Mouse (Mus musculus) left cerebral cortex, adult 2 months (tissue): ENCODE measurements at regions not wholly inside any gene's neighbourhood (a gene's known extent, or its start where the extent isn't known, plus 50 kb on each side); places are given as distances from the start of the nearest gene placed in this dataset.

Experiments used
- DNase-seq, 2 experiments: peaks; one replicate each; pipeline ENCODE4 v3.0.0; 2021 to 2022; ENCODE audit warnings: low spot score in 2 of 2, mixed read lengths in 1 of 2; ENCODE audit errors: extremely low spot score in 1 of 2
- H3K27ac ChIP-seq: fragments of 200-600 bp; 2 replicates; pipeline ENCODE4 v1.8.1; 2022
- H3K4me3 ChIP-seq: fragments of 200-600 bp; 2 replicates; pipeline ENCODE4 v1.8.1; 2022
- CTCF ChIP-seq: fragments of 200-600 bp; IDR thresholded peaks from 2 replicates; pipeline ENCODE4 v1.8.1; 2022; ENCODE audit warnings: antibody characterized with exemption, mild to moderate bottlenecking, moderate library complexity
- intact Hi-C: fragments of 180-260 bp; cut with DNase I; formaldehyde crosslinking; loops from one replicate; pipeline ENCODE4 v1.15.1; 2025

DNA sequence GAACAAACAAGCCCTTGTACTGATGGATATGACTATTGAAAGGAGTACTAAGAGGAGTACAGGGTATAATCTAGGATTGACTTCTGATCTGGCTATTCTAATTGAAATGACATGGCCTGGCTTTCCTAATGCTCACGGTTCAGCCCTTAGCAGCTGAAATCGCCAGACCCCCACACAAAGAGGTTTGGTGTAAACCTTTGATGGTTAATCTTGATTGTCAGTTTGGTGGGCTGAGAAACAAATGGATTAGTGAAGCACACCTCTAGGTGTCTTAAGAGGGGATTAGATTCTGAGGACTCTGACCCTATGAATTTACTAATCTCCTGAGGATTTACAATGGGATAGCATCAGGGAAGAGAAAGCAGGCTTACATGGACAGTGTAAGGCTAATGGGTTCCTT is 623.4 kb upstream of the Adamts9 start:
- H3K4me3 ChIP-seq: no peak overlapping the region
- intact Hi-C loops: no loop called here
- H3K27ac ChIP-seq: no peak overlapping the region
- no peak for TF ChIP-seq CTCF
- no peak for DNase-seq

DNA sequence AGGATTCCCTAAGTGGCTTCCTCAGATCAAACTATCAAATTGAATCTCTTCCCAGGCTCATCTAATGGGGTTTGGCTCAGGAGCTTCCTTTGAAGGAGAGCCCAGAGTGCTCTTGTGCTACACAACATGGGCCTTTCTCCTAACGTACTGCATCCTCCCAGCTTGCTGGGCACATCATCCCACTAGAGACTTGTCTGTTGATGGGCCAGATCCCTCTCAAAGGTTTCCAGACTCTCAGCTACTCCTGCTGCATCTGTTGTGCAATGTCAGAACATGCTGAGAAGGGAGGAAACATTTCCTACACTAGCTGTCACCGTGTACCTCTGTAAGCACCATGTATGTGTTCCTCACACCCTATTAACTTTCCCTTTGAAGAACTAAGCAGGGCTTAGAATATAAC is 605.0 kb upstream of the Adamts9 start:
- intact Hi-C loops: loop anchor here (10.0 kb wide), 1 partner anchor 604 kb away; the partner anchor contains the start of gene Adamts9
- TF ChIP-seq CTCF: no peak
- Histone ChIP-seq H3K27ac (no peak overlapping the region), H3K4me3 (no peak overlapping the region)
- no peak for DNase-seq

DNA sequence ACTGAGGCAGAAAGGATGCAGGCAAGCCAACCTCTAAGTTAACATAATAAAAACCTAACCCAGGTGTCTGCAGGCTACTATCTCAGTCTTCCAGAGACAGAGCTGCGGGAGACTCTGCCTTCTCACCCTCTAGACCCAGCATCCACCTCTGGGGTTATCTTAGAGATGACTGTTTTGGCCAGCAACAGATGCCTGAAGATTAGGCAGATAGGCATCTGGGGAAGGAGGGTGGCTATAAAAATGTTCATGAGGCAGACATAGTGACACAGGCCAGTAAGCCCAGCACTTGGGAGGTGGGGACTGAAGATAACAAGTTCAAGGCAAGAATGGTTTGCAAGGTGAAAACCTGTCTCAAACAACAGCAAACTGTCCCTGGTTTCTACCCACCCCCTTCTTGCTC is 601.0 kb upstream of the Adamts9 start:
- no peak for DNase-seq
- no peak for TF ChIP-seq CTCF
- intact Hi-C loops: loop anchor here (10.0 kb wide), 1 partner anchor 599 kb away; the partner anchor contains the start of gene Adamts9
- H3K4me3 ChIP-seq: no peak overlapping the region
- no peak overlapping the region for H3K27ac ChIP-seq

DNA sequence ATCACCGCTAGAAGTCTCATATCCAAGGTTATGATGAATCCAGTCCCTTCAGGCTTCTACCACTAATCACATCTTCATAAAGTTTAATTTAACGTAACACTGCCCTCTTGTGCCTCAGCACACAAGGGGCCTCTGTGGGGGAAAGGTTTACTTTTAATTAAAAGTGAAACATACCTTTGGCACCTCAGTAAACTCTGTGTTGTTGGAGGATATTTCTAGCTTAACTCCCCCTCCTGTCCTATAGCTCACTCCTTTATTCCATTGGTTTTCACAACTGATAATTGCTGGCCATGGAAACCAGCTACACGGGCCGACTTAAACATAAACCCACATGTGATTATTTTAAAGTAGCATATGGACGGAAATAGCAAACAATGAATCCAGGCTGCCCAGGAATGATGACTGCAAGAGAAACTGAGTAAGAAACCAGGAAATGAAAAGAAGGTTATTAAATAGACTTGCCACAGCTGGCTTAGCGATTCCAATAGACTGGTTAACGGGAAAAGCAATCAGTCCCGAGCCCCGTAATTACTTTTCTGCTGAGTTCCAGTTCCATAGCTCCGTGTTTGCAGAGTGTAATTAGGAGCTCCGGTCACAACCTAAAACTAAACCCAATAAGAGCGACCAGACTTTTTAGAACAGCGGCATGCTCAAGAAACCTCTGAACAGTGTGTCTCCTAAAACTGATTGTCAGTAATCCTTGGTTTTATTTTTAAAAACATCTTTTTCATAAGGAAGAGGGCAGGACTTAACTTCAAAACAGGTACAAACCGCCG is 600.2 kb upstream of the Adamts9 start:
- intact Hi-C loops: loop anchor here (1.0 to 10.0 kb wide), 2 partner anchors 599 to 758 kb away; partner anchors contain the start of gene Adamts9
- Histone ChIP-seq H3K4me3 (0 out of 2 replicates have a peak overlapping the region, but pooled peaks have one; percentile 1), H3K27ac (no peak overlapping the region)
- TF ChIP-seq CTCF: peak; percentile 64
- DNase-seq: no peak

DNA sequence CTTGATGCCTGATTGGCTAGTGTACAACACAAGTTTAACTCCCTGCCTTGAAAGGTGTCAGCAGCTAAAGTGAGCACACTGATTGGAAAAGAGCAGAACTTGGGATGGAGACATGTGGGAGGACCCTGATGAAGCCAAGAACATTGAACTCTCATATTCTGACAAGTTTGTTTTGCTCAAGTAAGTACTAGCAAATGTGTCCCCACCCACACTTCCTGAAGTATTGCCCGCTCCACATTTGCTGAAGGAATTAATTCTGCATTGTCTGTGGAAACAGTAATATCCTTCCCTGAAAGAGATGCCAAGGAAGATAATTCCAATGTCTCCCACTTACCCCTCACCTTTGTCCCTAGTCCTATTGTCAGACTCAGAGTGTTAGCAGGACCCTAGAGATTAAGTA is 596.3 kb upstream of the Adamts9 start:
- intact Hi-C loops: no loop called here
- no peak for DNase-seq
- no peak for TF ChIP-seq CTCF

DNA sequence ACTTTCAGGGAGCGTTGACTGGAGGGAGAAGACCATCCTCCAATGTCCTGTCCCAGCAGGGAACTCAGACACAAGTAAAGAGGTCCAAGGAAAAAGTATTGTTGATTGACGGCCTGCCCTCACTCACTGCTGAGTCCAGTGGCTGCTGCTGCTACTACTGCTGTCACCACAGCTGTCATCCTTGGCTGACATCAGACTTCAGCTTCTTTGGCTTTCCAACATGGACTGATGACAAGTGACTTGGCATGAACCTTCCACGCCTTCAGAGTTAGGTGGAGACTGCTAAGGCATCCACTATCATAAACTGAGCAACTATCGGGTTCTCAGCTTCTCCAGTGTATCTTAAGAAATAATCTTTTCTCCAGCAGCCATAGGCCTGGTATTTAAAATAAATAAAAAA is 595.9 kb upstream of the Adamts9 start:
- TF ChIP-seq CTCF: no peak
- no peak overlapping the region for H3K27ac ChIP-seq
- intact Hi-C loops: no loop called here
- no peak for DNase-seq
- H3K4me3 ChIP-seq: no peak overlapping the region

More for the DNA sequence above, 596.3 kb upstream of the Adamts9 start:
- no peak overlapping the region for H3K4me3 ChIP-seq
- no peak overlapping the region for H3K27ac ChIP-seq

DNA sequence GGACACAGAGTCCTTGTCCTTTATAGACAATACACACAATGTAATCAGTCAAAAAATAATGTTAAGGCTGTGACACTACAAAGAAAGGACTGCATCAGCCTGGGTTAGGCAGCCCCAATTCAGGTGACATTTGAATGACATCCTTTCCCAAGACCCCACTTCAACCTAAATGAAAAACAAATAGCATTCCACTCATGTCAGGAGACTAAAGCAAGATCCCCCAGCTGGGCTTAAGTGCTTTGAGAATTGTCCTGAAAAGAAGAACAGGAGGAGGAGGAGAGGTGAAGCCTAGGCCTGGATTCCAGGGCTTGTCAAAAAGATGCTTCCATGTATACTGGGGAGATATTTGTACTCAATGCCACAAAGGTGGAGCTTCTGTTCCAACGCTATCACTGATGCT is 594.7 kb upstream of the Adamts9 start:
- no peak for DNase-seq
- TF ChIP-seq CTCF: no peak
- Histone ChIP-seq H3K4me3 (no peak overlapping the region), H3K27ac (no peak overlapping the region)
- intact Hi-C loops: no loop called here

DNA sequence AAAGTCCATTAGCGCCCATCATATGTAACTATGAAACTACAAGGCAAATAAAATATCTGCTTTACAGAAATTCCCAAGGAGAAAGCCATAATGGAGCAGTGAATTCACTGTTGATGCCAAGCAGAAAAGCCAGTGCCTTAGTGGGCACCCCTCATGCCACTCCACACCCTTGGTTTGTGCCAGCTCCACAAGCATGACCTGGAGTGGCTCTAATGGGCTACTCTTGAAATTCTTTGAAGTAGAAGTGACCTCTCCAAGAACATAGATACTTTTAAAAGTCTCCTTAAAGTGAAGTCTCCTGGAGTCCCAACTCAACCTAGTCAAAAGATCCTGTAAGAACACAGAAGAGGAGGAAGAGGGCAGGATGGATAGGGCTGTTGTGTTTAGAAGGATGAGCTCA is 593.8 kb upstream of the Adamts9 start:
- intact Hi-C loops: no loop called here
- Histone ChIP-seq H3K4me3 (no peak overlapping the region), H3K27ac (no peak overlapping the region)
- no peak for DNase-seq
- no peak for TF ChIP-seq CTCF

DNA sequence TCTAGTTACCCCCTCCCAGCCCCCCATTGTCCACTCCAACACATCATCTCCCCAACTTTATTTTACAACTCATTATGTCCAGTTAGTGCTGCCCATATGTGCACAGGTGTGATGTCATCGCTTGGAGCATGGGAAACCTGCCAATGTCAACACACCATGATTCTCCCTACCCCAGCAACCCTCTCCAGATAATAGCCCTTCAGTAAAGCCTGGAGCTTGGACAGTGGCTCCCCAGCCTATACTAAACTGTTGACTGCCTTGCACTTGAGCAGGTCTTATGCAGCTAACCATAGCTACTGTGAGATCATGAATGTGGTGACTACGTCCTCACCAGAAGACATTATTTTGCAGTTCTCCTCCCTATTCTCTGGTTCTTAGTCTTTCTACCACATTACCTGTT is 570.5 kb upstream of the Adamts9 start:
- no peak for DNase-seq
- intact Hi-C loops: no loop called here
- no peak overlapping the region for H3K27ac ChIP-seq

DNA sequence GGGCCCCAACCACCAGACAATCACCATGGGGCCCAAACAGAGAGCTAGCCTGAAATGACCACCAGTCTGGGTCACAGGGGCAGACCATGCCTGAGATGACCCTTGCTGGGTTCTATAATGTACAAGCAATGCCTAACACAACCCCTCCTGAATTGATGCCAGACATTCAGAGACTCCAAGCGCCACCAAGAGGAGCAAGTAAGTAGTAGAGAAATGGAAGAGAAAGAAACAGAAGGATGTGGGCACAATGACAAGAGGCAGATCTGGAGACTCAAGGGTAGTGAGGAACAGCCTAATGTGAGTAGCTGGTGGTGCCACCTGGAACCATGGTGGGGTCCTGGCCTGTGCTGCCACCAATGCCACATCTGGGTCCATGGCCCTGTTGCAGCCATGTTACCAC is 566.6 kb upstream of the Adamts9 start:
- Histone ChIP-seq H3K4me3 (no peak overlapping the region), H3K27ac (no peak overlapping the region)
- intact Hi-C loops: no loop called here
- DNase-seq: no peak
- no peak; the same call in 1 of the 2 replicates for TF ChIP-seq CTCF

More for the DNA sequence above, 570.5 kb upstream of the Adamts9 start:
- H3K4me3 ChIP-seq: no peak overlapping the region
- no peak for TF ChIP-seq CTCF

DNA sequence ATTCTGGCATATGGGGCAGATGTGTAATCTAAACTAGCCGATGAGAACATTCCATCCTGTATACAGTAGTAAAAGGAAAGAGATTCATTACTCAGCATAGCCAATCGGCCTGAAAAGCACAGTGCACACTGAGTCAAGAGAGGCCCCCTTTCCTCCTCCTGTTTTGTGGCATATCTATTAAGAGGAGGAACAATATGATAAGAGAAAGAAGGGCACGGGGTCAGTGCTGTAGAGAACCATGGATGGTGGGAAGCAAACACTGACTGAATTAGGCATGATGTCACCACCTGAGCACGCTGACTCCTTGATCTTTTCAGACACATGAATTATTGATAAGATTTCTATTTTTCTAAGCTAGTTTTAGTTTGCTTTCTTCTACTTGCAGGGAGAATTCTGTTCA is 554.5 kb upstream of the Adamts9 start:
- no peak overlapping the region for H3K4me3 ChIP-seq
- H3K27ac ChIP-seq: no peak overlapping the region
- no peak for TF ChIP-seq CTCF
- intact Hi-C loops: no loop called here
- no peak for DNase-seq

DNA sequence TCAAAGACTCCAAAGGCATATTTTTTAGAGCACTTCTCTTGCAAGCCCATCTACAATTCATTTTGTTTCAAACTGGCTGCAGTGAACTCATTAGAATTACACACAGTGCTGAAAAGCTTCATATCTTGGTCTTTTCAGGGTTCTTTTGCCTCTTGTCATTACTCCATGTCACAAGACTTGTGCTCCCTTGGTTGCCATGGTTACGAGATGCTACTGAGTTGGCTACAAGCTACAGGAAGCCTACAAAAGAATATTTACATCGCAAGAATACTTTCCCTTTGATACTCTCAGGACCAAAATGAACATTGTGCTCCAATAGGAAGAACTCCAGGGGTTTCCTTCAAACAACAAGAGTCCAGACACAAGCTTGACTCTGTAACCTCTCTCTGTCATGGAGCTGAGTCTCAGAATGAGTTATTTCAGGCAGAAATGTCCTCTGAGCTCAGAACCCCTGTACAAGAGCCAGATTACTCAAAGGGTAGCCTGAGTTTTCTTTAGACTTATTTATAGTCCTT is 545.2 kb upstream of the Adamts9 start:
- TF ChIP-seq CTCF: no peak
- H3K4me3 ChIP-seq: no peak overlapping the region
- H3K27ac ChIP-seq: no peak overlapping the region
- intact Hi-C loops: no loop called here
- no peak for DNase-seq

DNA sequence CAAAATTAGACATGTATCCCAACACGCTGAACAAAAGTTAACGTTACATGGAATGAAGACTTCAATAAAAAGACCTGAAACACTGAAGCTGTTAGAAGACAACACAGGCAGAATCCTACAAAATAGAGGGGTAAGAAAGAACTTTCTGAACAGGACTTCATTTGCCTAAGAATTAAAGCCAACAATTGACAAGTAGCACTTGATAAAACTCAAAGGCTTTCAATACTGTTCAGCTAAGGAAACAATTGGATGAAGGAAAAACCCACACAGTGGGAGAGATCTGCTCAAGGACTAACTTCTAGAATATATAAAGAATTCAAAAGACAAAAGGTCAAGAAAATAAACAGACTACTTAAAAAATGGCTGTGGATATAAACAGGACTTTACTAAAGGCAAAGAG is 535.2 kb upstream of the Adamts9 start:
- DNase-seq: no peak
- TF ChIP-seq CTCF: no peak
- no peak overlapping the region for H3K27ac ChIP-seq
- no peak overlapping the region for H3K4me3 ChIP-seq
- intact Hi-C loops: no loop called here
